Mouse (Mus musculus) hindbrain, embryonic 16.5 days (tissue): ENCODE measurements at regions not wholly inside any gene's neighbourhood (a gene's known extent, or its start where the extent isn't known, plus 50 kb on each side); places are given as distances from the start of the nearest gene placed in this dataset.

Experiments
- ATAC-seq: fragments of 200-750 bp; cut with Nextera tagmentation; 2 replicates; pipeline ENCODE4 v1.8.0; 2017; ENCODE audit warnings: moderate TSS enrichment, moderate library complexity
- H3K27ac ChIP-seq: fragments of 300-500 bp; sonication (generic); 2 replicates; pipeline ENCODE4 v1.5.1; 2014; ENCODE audit warnings: low read depth, mild to moderate bottlenecking, control low read depth, low read length, moderate library complexity
- H3K27me3 ChIP-seq: fragments of 300-500 bp; sonication (generic); replicated peaks from 2 replicates; pipeline ENCODE4 v1.6.1; 2014; ENCODE audit warnings: low read length; ENCODE audit not compliant: control insufficient read depth, insufficient read depth
- H3K36me3 ChIP-seq: fragments of 300-500 bp; sonication (generic); 2 replicates; pipeline ENCODE4 v1.6.1; 2014; ENCODE audit warnings: mild to moderate bottlenecking, low read length, moderate library complexity, mixed read lengths; ENCODE audit not compliant: control insufficient read depth, insufficient read depth
- H3K4me1 ChIP-seq: fragments of 300-500 bp; sonication (generic); 2 replicates; pipeline ENCODE4 v1.6.1; 2014; ENCODE audit warnings: low read depth, low read length; ENCODE audit not compliant: control insufficient read depth, insufficient read depth
- H3K4me2 ChIP-seq: fragments of 300-500 bp; sonication (generic); 2 replicates; pipeline ENCODE4 v1.6.1; 2014; ENCODE audit warnings: mild to moderate bottlenecking, low read length, control low read depth, moderate library complexity
- H3K4me3 ChIP-seq: fragments of 300-500 bp; sonication (generic); 2 replicates; pipeline ENCODE4 v1.5.1; 2014; ENCODE audit warnings: mild to moderate bottlenecking, low read length, control low read depth, moderate library complexity
- H3K9ac ChIP-seq: fragments of 300-500 bp; sonication (generic); 2 replicates; pipeline ENCODE4 v1.6.1; 2014; ENCODE audit warnings: low read depth, mild to moderate bottlenecking, control low read depth, low read length, moderate library complexity
- H3K9me3 ChIP-seq: fragments of 300-500 bp; sonication (generic); 2 replicates; pipeline ENCODE4 v1.6.1; 2014; ENCODE audit warnings: mild to moderate bottlenecking, low read length, moderate library complexity; ENCODE audit not compliant: control insufficient read depth
- WGBS: fragments of 180-500 bp; shearing (Covaris S2); extraction: QIAGEN DNeasy Blood & Tissue Kit; methylation state at CpG from one replicate; pipeline ENCODE4 v1.1.7; 2014; 5-methylcytosine and 5-hydroxymethylcytosine counted together

DNA sequence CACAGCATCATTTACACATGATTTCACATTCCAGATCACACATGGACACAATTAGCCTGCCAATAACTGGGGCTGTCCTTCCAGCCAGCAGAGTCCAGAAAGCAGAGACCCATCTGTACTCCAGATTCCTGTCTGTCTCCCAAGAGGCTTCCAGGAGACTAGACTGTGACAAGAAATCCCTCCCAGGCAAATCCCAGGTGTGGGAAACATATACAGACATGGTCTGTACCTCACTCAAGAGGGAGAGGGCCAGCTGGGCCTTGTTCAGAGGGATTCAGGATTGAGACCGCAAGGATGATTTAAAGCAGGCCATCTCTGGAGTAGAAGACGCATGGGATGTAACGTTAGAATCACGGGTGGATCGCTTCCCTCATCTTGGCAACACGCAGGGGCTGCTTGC is 182.7 kb upstream of the Prr30 start:
- H3K27me3 ChIP-seq = no peaks in the 10 kb centered on the region
- no peaks in the 10 kb centered on the region for H3K36me3 ChIP-seq
- H3K9ac ChIP-seq = no peak overlapping the region
- H3K4me3 ChIP-seq = no peak overlapping the region
- H3K4me1 ChIP-seq = 0 out of 2 replicates have a peak, but pooled peaks cover 4% of the 10 kb centered on the region
- ATAC-seq = no peak
- no peak overlapping the region for H3K27ac ChIP-seq
- H3K4me2 ChIP-seq = no peak overlapping the region
- WGBS = 62% methylated on average over 6 of the region's 6 CpGs
- H3K9me3 ChIP-seq = no peaks in the 10 kb centered on the region; the same call in 1 of the 2 replicates

DNA sequence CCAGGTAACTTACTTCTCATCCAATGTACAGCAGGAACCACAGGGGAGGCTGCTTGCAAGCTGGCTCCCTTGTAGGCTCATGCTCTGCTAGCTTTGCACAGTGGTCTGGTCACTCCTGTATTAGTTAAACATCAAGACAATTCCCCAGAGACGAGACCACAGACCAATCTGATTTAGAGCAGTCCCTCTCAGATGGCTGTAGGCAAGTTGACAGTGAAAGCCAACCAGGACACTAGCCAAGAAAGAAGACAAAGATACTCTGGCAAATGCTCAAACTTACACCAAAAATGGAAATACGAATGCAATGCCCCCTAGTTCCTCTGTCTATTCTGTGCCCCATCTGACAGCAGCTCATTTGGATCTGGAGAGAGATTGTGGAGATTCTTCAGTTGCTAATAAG is 181.8 kb upstream of the Prr30 start:
- H3K4me1 ChIP-seq = 0 out of 2 replicates have a peak, but pooled peaks cover 4% of the 10 kb centered on the region
- WGBS = 52% methylated on average over 2 of the region's 2 CpGs
- H3K9me3 ChIP-seq = no peaks in the 10 kb centered on the region; the same call in 1 of the 2 replicates
- no peak overlapping the region for H3K4me2 ChIP-seq
- H3K36me3 ChIP-seq = no peaks in the 10 kb centered on the region
- H3K9ac ChIP-seq = no peak overlapping the region
- ATAC-seq = peak; percentile 56; the same call in 1 of the 2 replicates
- no peaks in the 10 kb centered on the region for H3K27me3 ChIP-seq
- no peak overlapping the region for H3K27ac ChIP-seq
- no peak overlapping the region for H3K4me3 ChIP-seq

DNA sequence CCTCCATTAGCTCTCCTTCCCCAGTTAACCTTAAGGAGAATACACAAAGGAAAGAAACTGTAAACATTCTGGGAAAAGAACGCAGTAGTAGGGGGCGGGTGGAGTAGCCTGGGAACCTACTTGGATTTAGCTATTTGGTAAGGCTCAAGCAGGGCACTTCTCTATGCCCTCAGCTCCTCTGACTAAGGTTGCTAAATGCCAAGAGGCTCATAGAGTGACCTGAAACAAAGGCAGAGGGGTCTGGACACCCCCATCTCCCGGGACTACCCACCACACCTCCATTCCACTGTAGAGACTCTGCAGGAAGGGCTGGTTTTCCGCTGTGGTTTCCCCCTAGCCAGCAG is 179.5 kb upstream of the Prr30 start:
- Histone ChIP-seq H3K4me3 (no peak overlapping the region), H3K27me3 (no peaks in the 10 kb centered on the region), H3K4me1 (peaks cover 7% of the 10 kb centered on the region; the same call in 1 of the 2 replicates), H3K4me2 (peak overlapping the region; percentile 50), H3K36me3 (no peaks in the 10 kb centered on the region), H3K9me3 (no peaks in the 10 kb centered on the region), H3K9ac (0 out of 2 replicates have a peak overlapping the region, but pooled peaks have one; percentile 8), H3K27ac (no peak overlapping the region)
- ATAC-seq = peak; percentile 67
- WGBS = 39% methylated on average over 4 of the region's 4 CpGs

DNA sequence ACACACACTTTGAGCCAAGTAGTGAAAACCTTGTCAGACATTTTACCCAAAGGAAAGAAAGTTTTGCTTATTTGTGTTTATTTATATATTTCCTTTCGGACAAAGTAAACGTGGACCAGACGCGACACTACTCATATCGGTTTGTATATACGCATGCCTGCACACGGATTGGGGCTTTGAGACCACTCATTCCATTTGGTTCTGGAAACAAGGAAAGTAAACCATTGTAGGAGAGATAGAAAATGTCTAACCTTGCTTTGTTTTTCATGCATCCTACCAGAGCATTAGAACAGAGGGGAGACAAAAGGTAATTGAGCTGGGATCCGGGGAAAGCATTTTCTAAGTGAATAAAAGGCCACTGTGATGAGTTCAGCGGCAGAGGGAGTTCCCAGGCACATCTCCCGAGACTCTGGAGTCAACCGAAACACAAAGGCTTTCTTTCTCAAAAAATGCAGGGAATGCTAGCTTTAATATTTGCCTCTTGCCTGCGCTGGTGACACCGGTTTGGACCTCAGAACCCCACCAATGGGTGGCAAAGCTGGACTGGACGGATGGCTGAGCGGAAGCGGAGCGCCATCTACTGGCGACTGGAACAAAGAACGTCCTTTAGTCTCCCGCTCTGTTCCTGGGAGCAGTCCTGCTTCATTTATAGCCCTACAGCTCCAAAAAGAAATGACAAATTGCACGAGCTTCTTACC is 179.0 kb upstream of the Prr30 start:
- peak; percentile 96 for ATAC-seq
- Histone ChIP-seq H3K27ac (no peak overlapping the region), H3K4me3 (peak overlapping the region; percentile 26), H3K9ac (peak overlapping the region; percentile 8), H3K36me3 (no peaks in the 10 kb centered on the region), H3K4me2 (peak overlapping the region; percentile 50), H3K4me1 (peaks cover 7% of the 10 kb centered on the region; the same call in 1 of the 2 replicates), H3K9me3 (no peaks in the 10 kb centered on the region), H3K27me3 (no peaks in the 10 kb centered on the region)
- WGBS = 14% methylated on average over 21 of the region's 21 CpGs

DNA sequence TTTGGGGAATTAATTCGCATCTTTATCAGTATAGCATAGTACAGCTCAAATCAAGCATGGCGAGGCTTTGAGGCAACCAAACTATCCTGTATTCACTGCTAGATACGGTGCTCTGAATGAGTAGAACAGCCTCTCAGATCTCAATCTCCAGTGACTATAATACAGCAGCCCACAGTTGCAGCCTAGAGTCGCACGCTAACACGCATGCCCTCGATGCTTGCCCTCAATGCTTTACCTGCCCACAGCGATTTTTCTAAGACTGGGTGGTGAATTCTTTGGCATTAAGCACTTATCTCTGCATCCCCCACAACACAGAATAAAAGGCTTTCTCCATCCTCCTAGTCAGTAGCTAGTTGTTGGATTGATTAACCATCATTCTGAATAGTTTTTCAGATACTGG is 178.4 kb upstream of the Prr30 start:
- ATAC-seq = no peak
- no peaks in the 10 kb centered on the region for H3K9me3 ChIP-seq
- 51% methylated on average over 8 of the region's 8 CpGs for WGBS
- H3K36me3 ChIP-seq = no peaks in the 10 kb centered on the region
- H3K9ac ChIP-seq = peak overlapping the region; percentile 4; the same call in 1 of the 2 replicates
- no peak overlapping the region for H3K4me3 ChIP-seq
- peak overlapping the region; percentile 50 for H3K4me2 ChIP-seq
- no peak overlapping the region for H3K27ac ChIP-seq
- H3K27me3 ChIP-seq = no peaks in the 10 kb centered on the region
- H3K4me1 ChIP-seq = peaks cover 7% of the 10 kb centered on the region; the same call in 1 of the 2 replicates

DNA sequence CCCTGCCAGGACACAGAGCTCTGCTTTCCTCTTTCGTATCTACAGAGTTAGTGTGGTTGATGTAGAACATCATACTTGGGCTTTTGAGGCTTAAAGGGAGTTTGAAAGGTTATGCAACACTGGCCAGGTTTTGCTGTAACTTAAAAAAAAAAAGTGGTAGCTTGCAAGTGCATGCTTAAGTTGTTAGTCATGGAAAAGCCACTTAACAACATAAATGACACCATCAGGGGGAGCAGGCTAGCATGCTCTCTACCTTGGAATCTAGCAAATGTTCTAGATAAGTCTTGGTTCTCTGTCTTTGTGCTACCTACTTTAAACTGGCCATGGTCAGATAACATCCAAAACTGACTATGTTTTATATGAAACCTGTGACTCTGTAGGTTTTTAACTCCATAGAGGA is 176.6 kb upstream of the Prr30 start:
- 70% methylated on average over 1 of the region's 1 CpGs for WGBS
- no peaks in the 10 kb centered on the region for H3K36me3 ChIP-seq
- peaks cover 7% of the 10 kb centered on the region; the same call in 1 of the 2 replicates for H3K4me1 ChIP-seq
- no peak overlapping the region for H3K9ac ChIP-seq
- no peak overlapping the region for H3K27ac ChIP-seq
- no peak overlapping the region for H3K4me3 ChIP-seq
- H3K9me3 ChIP-seq = no peaks in the 10 kb centered on the region
- ATAC-seq = no peak
- H3K27me3 ChIP-seq = no peaks in the 10 kb centered on the region
- H3K4me2 ChIP-seq = no peak overlapping the region

DNA sequence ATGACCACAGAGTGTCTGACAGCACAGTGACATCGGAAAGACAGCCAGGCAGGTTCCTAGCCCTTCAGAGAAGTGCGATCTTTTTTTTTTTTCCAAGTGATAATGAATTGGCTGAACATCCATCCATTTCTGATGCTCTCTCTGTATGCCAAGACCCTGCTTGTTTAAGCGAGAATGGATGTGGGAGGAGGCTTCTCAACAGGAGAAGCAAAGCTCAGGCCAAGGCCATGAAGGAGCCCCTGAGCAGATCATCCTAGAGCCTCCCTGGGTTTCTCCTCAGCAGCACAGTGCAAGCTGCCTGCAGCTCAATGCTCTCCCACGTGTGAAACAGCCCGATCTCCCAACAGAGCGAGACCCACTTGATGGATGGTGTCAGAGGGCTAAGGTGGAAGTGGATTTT is 175.7 kb upstream of the Prr30 start:
- peak; percentile 31; the same call in 1 of the 2 replicates for ATAC-seq

DNA sequence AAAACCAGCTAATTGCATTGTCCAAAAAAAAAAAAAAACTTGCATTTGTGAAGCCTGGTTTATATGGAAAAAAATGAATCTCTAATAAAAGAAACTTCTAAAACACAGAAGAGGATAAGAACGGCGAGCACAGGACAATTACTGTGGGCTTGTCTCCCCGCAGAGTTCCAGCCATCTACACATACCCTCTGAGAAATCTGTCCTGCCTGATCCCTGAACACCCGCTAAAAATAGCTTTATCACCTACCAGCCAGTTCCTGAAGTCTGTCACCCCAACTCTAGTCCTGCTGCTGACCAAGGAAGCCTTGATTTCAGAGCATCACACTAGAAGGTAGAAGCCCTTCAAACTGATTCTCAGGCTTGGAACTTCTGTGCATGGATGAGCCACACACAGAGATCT is 173.7 kb upstream of the Prr30 start:
- ATAC-seq = no peak
- no peak overlapping the region for H3K4me3 ChIP-seq

More for the DNA sequence above, 175.7 kb upstream of the Prr30 start:
- 30% methylated on average over 6 of the region's 6 CpGs for WGBS
- Histone ChIP-seq H3K9ac (no peak overlapping the region), H3K36me3 (no peaks in the 10 kb centered on the region), H3K27ac (no peak overlapping the region), H3K9me3 (no peaks in the 10 kb centered on the region), H3K4me3 (no peak overlapping the region), H3K4me1 (peaks cover 7% of the 10 kb centered on the region; the same call in 1 of the 2 replicates), H3K4me2 (no peak overlapping the region; the same call in 1 of the 2 replicates), H3K27me3 (no peaks in the 10 kb centered on the region)

DNA sequence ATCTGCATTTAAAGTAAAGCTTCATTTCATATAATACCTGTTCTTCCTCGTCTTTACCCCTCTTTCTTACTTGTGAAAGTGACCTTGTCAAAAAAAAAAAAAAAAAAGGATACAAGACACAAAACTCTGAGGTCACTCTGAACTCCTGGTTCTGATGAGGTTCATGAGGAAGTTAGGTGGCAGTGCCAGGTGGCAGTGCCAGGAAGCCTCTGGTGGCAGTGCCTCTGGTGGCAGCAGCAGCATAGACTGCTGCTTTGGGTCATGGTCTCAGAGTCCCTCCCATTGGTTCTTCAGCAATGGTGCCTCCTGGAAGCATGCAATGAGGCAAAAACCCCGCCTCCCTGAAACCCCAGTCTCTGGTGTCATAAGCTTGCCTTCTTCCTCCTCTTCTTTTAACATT is 159.7 kb upstream of the Prr30 start:
- Histone ChIP-seq H3K9me3 (no peaks in the 10 kb centered on the region), H3K27ac (no peak overlapping the region), H3K4me2 (no peak overlapping the region), H3K4me1 (no peaks in the 10 kb centered on the region), H3K4me3 (no peak overlapping the region), H3K9ac (no peak overlapping the region), H3K27me3 (no peaks in the 10 kb centered on the region), H3K36me3 (no peaks in the 10 kb centered on the region)
- 86% methylated on average over 2 of the region's 2 CpGs for WGBS
- ATAC-seq = no peak

More for the DNA sequence above, 173.7 kb upstream of the Prr30 start:
- H3K9ac ChIP-seq = no peak overlapping the region
- peaks cover 7% of the 10 kb centered on the region; the same call in 1 of the 2 replicates for H3K4me1 ChIP-seq
- 97% methylated on average over 4 of the region's 4 CpGs for WGBS
- no peaks in the 10 kb centered on the region for H3K36me3 ChIP-seq
- no peak overlapping the region for H3K27ac ChIP-seq
- no peaks in the 10 kb centered on the region for H3K27me3 ChIP-seq
- H3K4me2 ChIP-seq = no peak overlapping the region
- no peaks in the 10 kb centered on the region for H3K9me3 ChIP-seq
